Mouse (Mus musculus): Measurements from ENCODE around the gene Itln1. TPM values are rescaled to one million over a fixed set of nuclear protein-coding genes. Genes with fewer than 3 reads are reported as not detected.
"Not testable (repeated sequence)": the region's sequence is repeated elsewhere in the genome, so short reads cannot be mapped to it uniquely, and the experiment has no call there.

Itln1 gene
- polyA plus RNA-seq, 1 experiment from 2014 or later = not detected

DNA sequence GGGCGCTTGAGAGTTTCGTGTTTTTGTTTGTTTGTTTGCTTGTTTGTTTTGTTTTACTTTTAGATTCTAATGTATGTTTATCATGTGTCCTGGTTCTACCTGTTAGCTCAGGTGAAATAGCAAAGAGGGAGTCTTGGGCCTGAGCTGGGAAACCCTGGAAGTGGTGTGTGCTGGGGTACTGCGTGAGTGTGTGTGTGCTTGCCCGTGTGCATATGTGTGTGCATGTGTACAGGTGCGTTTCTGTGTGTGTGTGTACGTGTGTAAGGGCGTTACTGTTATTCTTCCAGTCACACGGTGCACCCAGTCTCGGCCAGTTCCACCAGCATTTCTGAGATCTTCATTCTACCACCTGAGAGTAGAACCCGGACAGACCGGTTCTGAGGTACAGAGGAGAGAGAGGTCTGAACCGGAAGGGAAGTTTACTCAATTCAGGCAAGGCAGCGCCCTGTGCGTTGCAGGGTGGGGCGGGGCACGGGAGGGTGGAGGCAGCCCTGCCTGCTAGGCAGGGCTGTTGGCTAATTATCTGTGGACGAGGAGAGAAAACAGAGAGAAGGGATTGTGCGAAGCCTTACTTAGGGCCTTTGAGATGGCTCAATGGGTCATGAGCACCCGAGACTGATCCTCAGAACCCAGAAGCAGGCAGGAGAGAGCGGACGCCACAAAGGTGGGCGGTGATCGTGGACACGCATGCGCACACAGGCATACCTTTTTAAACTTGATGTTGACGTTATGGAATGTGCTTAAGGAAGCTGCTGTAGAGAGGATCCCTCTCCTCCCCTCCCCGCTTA is 57.1 kb downstream of the Itln1 start:
- Histone ChIP-seq H3K9me3 (replicated peaks) (peaks cover 7% of the 10 kb centered on the region; the same call in 1 of the 2 replicates), H3K4me1 (replicated peaks) (no peaks in the 10 kb centered on the region), H3K36me3 (no peaks in the 10 kb centered on the region), H3K27ac (0 out of 2 replicates have a peak overlapping the region, but pooled peaks have one; percentile 34), H3K27me3 (no peaks in the 10 kb centered on the region), H3K9ac (peak overlapping the region; percentile 26; the same call in 1 of the 2 replicates), H3K4me3 (peak overlapping the region; percentile 38), H3K4me2 (peak overlapping the region; percentile 51)
- 55% methylated on average over 27 of the region's 27 CpGs for WGBS
- no peak for ATAC-seq (replicated peaks; ENCODE audit: insufficient number of reproducible peaks, insufficient read depth, low FRiP score, low read depth)

DNA sequence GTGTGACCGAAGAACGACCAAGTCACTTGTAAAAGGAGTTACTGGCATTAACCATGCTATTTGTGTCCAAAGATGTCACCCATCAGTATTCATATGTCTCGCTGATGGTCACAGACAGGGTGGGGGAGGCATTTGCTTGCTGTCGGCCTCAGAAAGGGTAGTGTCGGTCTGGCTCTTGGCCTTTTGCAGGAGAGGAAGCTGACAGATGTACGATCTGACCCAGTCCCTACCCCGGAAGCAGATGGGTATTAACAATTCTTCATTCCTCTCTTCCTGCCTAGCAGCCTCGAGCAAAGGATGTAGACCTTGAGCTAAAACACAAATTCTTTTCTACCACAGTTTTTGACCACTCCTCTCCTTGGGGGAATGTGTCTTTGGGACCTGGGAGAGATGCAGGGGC is 58.0 kb downstream of the Itln1 start:
- no peaks in the 10 kb centered on the region for H3K36me3 ChIP-seq
- H3K9me3 ChIP-seq (replicated peaks) = peaks cover 5% of the 10 kb centered on the region; the same call in 1 of the 2 replicates
- no peak overlapping the region for H3K27ac ChIP-seq
- H3K4me3 ChIP-seq = no peak overlapping the region
- no peak overlapping the region for H3K4me2 ChIP-seq
- no peak overlapping the region for H3K9ac ChIP-seq
- H3K27me3 ChIP-seq = no peaks in the 10 kb centered on the region
- no peaks in the 10 kb centered on the region for H3K4me1 ChIP-seq (replicated peaks)
- no peak for ATAC-seq (replicated peaks; ENCODE audit: insufficient number of reproducible peaks, insufficient read depth, low FRiP score, low read depth)
- 65% methylated on average over 8 of the region's 8 CpGs for WGBS

DNA sequence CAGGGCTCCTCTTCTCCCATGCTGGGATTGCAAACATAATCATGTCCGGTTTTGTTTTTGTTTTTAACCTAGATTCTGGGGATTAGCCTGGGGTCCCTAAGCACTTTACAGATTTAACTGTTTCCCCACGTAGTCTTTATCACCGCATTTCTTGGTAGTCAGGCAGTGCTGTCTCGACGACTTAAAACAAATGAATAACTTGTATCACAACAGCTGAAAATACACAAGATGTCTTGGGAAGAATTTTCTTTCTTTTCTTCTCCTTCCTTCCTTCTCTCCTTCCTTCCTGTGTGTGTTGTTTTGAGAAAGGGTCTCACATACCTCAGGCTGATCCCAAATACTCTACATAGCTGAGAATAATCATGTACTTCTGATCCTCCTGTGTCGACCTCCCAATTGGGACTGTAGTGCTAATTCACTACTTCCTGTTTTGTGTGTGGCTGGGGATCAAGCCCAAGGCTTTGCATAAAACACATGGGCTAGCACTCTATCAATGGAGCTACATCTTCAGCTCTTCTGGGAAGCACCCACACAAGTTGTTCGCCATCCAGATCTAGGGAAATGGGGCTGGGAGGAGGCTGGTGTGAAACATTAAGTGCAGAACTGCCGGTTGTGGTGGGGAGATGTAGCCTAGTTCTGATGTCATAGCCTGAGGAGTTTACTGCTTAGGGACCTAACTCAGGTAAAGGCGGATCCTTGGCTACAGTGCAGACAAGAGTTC is 61.0 kb downstream of the Itln1 start:
- 61% methylated on average over 9 of the region's 9 CpGs for WGBS
- H3K9ac ChIP-seq = no peak overlapping the region
- H3K9me3 ChIP-seq (replicated peaks) = no peaks in the 10 kb centered on the region
- no peaks in the 10 kb centered on the region for H3K27me3 ChIP-seq
- peaks cover 11% of the 10 kb centered on the region for H3K4me1 ChIP-seq (replicated peaks)
- H3K4me2 ChIP-seq = no peak overlapping the region
- H3K4me3 ChIP-seq = no peak overlapping the region
- no peaks in the 10 kb centered on the region for H3K36me3 ChIP-seq
- no peak for ATAC-seq (replicated peaks; ENCODE audit: insufficient number of reproducible peaks, insufficient read depth, low FRiP score, low read depth)
- H3K27ac ChIP-seq = no peak overlapping the region

GRCm38 (mm10) chr1:171473506-171473905 is 61.6 kb downstream of the Itln1 start:
- H3K27ac ChIP-seq = no peak overlapping the region
- ATAC-seq (replicated peaks; ENCODE audit: insufficient number of reproducible peaks, insufficient read depth, low FRiP score, low read depth) = no peak
- no peaks in the 10 kb centered on the region for H3K36me3 ChIP-seq
- H3K4me2 ChIP-seq = no peak overlapping the region
- H3K27me3 ChIP-seq = no peaks in the 10 kb centered on the region
- no peaks in the 10 kb centered on the region for H3K9me3 ChIP-seq (replicated peaks)
- WGBS = 73% methylated on average over 4 of the region's 4 CpGs
- H3K9ac ChIP-seq = no peak overlapping the region
- H3K4me3 ChIP-seq = no peak overlapping the region
- peaks cover 11% of the 10 kb centered on the region for H3K4me1 ChIP-seq (replicated peaks)

DNA sequence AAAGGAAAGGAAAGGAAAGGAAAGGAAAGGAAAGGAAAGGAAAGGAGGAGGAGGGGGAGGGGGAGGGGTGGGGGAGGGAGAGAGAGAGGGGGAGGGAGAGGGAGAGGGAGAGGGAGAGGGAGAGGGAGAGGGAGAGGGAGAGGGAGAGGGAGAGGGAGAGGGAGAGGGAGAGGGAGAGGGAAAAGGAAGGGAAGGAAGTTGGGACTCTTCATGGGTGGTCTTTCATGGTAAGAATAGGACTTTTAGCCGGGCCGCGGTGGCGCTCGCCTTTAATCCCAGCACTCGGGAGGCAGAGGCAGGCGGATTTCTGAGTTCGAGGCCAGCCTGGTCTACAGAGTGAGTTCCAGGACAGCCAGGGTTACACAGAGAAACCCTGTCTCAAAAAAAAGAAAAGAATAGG is 63.2 kb downstream of the Itln1 start:
- not testable (repeated sequence) for ATAC-seq (replicated peaks; ENCODE audit: insufficient number of reproducible peaks, insufficient read depth, low FRiP score, low read depth); H3K36me3 ChIP-seq; H3K4me3 ChIP-seq; H3K27me3 ChIP-seq; H3K4me2 ChIP-seq; H3K9ac ChIP-seq; H3K27ac ChIP-seq; H3K9me3 ChIP-seq (replicated peaks)
- WGBS = 84% methylated on average over 8 of the region's 8 CpGs
- peaks cover 11% of the 10 kb centered on the region for H3K4me1 ChIP-seq (replicated peaks)

GRCm38 (mm10) chr1:171471452-171471851 is 63.6 kb downstream of the Itln1 start:
- Histone ChIP-seq H3K9ac (no peak overlapping the region), H3K4me3 (no peak overlapping the region), H3K27ac (no peak overlapping the region), H3K9me3 (replicated peaks) (no peaks in the 10 kb centered on the region), H3K36me3 (no peaks in the 10 kb centered on the region), H3K27me3 (no peaks in the 10 kb centered on the region), H3K4me1 (replicated peaks) (peaks cover 11% of the 10 kb centered on the region), H3K4me2 (no peak overlapping the region)
- ATAC-seq (replicated peaks; ENCODE audit: insufficient number of reproducible peaks, insufficient read depth, low FRiP score, low read depth) = no peak
- 74% methylated on average over 1 of the region's 1 CpGs for WGBS

GRCm38 (mm10) chr1:171470896-171471295 is 64.2 kb downstream of the Itln1 start:
- no peak overlapping the region for H3K4me3 ChIP-seq
- no peak overlapping the region for H3K9ac ChIP-seq
- H3K4me1 ChIP-seq (replicated peaks) = peaks cover 11% of the 10 kb centered on the region
- no peak overlapping the region for H3K4me2 ChIP-seq
- no peak for ATAC-seq (replicated peaks; ENCODE audit: insufficient number of reproducible peaks, insufficient read depth, low FRiP score, low read depth)
- H3K27me3 ChIP-seq = no peaks in the 10 kb centered on the region
- no peak overlapping the region for H3K27ac ChIP-seq
- no peaks in the 10 kb centered on the region for H3K36me3 ChIP-seq
- H3K9me3 ChIP-seq (replicated peaks) = no peaks in the 10 kb centered on the region
- WGBS = 53% methylated on average over 5 of the region's 5 CpGs

GRCm38 (mm10) chr1:171470371-171470871 is 64.7 kb downstream of the Itln1 start:
- H3K4me1 ChIP-seq (replicated peaks) = peaks cover 11% of the 10 kb centered on the region
- 28% methylated on average over 7 of the region's 7 CpGs for WGBS

DNA sequence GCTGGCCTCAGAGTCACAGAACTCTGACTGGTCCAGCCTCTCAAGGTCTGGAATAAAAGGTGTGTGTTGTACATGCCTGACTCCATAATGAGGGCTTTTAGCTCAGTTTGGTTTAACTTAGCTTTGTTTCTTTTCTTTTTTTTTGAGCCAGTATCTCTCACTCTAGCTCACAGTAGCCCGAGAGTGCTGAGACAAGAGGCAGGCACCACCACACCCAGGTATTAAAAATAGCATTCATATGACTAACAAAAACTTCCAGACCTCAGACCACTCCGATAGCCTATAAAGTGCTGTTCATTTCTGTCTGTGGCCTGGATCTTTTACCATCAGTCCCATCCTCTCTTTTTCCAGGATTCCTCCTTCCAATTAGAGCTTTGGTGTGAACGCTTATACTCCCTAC is 65.4 kb downstream of the Itln1 start:
- Histone ChIP-seq H3K4me2 (peak overlapping the region; percentile 38), H3K4me1 (replicated peaks) (peaks cover 11% of the 10 kb centered on the region), H3K36me3 (no peaks in the 10 kb centered on the region), H3K27me3 (no peaks in the 10 kb centered on the region), H3K9ac (no peak overlapping the region), H3K9me3 (replicated peaks) (no peaks in the 10 kb centered on the region), H3K4me3 (no peak overlapping the region), H3K27ac (peak overlapping the region; percentile 45)
- ATAC-seq (replicated peaks; ENCODE audit: insufficient number of reproducible peaks, insufficient read depth, low FRiP score, low read depth) = peak; percentile 62; the same call in 1 of the 2 replicates
- 49% methylated on average over 3 of the region's 3 CpGs for WGBS

More at GRCm38 (mm10) chr1:171470371-171470871, 64.7 kb downstream of the Itln1 start:
- H3K4me2 ChIP-seq = peak overlapping the region; percentile 38
- no peak overlapping the region for H3K9ac ChIP-seq
- no peaks in the 10 kb centered on the region for H3K27me3 ChIP-seq
- 0 out of 2 replicates have a peak overlapping the region, but pooled peaks have one; percentile 45 for H3K27ac ChIP-seq
- no peak for ATAC-seq (replicated peaks; ENCODE audit: insufficient number of reproducible peaks, insufficient read depth, low FRiP score, low read depth)
- no peaks in the 10 kb centered on the region for H3K9me3 ChIP-seq (replicated peaks)
- no peaks in the 10 kb centered on the region for H3K36me3 ChIP-seq
- no peak overlapping the region for H3K4me3 ChIP-seq
